Mouse (Mus musculus) kidney, postnatal 4 days (tissue): ENCODE measurements around the gene Oaz3.

Source experiments
- DNase-seq, 2 experiments: peaks; one replicate each; pipeline ENCODE4 v3.0.0; 2021; ENCODE audit warnings: mixed read lengths in 2 of 2

The Oaz3 gene

DNA sequence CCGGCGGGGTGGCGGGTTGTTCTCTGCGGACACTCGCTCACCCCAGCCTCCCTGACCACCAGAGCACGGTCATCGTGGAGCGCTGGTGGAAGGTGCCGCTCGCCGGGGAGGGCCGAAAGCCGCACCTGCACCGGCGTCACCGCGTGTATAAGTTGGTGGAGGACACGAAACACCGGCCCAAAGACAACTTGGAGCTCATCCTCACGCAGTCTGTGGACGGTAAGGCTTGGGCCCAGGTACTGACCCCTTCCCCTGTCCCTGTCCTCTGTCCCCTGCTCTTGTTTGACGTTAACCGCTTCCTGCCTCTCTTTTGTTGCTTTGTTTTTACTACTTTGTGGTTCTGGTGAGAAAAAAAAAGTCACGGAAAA lies at the start of gene Oaz3:
Oaz3 (minus strand) TSS at position 319 of the 368 bp plus-strand sequence.
- no peak for DNase-seq

- no peak for DNase-seq
Measured at GRCm38 (mm10) chr3:94487581-94487980, 43.9 kb upstream of the Oaz3 start.

DNA sequence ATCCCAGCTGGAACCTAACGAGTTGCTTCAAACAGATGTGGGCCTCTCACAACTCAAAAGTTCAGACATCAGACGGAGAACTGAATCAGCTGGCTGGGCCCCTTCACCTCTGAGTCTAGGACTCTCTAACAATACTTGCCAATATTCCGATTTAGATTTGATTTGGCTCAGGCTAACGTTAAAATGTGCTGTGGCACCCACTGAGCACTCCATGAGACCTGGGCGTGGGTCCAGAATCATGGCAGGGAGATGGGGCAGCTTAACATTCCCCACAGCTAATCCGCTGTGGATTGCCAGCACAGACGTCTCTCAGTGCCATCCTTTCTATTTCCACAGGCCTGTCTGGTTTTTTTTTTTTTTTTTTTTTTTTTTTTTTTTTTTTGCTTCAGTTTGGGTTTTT lies 42.2 kb upstream of the Oaz3 start:
- no peak for DNase-seq

DNA sequence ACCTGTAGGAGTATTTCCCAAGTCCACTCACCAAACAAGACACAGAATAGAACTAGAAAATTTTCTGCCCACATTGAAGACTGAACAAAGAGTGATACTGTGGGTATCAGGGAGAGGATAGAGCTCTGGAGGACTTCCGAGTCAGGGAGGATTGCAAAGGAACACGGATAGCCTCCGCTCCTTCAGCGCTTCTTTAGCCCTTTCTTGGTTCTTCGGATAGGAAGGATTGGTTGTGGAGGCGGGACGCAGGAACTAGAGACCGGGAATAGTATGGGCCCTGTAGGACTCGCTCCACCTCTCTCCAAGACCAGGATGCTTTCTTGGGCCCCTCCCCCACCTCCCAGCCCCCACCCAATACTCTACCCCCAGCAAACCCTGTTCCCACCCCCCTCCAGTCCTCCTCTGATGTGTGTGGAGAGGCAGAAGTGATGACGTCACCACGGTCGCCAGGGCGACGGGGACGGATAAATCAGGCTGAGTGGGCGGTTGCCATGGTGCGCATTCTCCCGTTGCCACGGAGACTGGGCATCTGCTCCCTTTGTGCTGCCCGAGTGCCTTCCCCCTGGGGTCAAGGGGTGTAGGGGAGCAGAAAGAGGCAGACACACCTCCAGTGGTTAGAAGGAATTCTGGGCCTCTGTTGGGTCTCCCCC lies 40.2 kb upstream of the Oaz3 start:
- peak; percentile 56 to 57 for DNase-seq

- DNase-seq, result no peak
Measured at GRCm38 (mm10) chr3:94482764-94483385, 39.2 kb upstream of the Oaz3 start.

- no peak for DNase-seq
Measured at GRCm38 (mm10) chr3:94481429-94481828, 37.7 kb upstream of the Oaz3 start.

- DNase-seq, result peak in 1 of 2 experiments; percentile 36
Measured at GRCm38 (mm10) chr3:94480291-94480884, 36.7 kb upstream of the Oaz3 start, which contains the start of gene Riiad1. Gene Riiad1, minus strand, starts transcription at chr3:94480341.

DNA sequence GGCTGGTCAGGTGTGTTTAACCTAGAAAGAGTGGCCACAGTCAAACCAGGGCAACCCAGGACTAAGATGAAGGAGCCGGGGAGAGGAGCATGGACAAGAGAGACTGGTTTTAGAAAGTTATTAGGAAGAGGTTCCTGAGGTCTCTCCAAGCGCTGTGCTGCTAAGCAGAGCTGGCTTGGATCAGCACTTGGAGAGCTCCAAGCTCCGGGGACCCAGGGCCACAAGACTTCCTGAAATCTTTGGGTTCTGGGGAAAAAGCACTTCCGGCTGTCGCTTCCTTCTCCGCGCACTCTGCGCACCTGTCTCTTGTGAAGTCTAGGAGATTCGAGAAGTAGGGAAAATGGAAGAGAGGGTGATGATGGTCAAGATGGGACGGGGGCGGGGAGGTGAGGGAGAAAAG lies 35.8 kb upstream of the Oaz3 start:
- peak; percentile 70 to 73 for DNase-seq

DNA sequence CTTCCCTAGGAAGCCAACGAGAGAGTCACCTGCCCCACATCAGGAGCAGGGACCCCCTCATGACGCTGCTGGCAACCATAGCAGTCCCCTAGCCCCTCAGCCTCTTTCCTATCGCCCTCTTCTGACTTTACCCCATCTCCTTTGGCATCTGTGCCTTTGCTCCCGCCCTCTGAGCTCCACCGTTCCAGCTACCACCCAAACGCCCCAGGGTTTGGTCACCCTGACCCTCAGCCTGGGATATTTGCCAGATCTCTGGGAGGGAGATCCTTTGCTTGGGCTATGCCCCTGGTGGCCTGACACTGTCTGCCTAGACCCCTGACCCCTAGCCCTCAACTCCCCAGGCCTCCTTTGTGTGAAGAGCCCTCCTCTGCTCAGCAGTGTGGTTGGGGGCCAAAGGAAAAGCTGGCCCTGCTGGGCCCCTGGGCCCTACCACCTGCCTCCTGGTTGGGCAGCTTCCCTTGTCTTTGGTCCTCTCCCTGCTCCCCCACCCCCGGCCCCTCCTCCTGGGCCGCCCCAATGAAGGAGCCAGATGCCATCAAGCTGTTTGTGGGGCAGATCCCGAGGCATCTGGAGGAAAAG lies 35.0 kb upstream of the Oaz3 start:
- DNase-seq, result no peak

DNA sequence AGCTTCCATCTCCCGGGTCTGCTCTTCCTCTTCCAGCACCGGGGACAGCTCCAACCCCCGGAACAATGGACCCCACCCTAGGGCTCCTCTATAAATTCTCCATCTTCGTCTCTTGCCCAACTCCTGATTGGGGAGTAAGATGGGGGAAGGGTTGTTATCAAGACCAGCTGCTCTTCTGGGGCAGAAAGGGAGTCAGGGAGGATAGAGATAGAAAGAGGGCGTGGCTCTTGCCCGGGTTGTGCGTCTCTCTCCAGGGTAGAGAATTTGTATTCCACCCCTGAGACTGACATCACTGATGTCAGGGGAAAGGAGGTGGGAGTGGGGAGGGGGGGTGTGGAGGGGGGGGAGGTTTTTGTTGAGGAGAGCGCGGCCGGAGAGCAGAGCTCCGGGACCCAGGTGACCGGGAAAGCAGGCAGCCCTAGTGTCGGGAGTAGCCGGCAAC lies 34.3 kb upstream of the Oaz3 start, which contains the start of gene Celf3:
Celf3 (plus strand) TSS at position 315 of the 442 bp plus-strand sequence.
- DNase-seq, result peak; percentile 55 to 62

GRCm38 (mm10) chr3:94477444-94477843 lies 33.7 kb upstream of the Oaz3 start:
- no peak for DNase-seq

DNA sequence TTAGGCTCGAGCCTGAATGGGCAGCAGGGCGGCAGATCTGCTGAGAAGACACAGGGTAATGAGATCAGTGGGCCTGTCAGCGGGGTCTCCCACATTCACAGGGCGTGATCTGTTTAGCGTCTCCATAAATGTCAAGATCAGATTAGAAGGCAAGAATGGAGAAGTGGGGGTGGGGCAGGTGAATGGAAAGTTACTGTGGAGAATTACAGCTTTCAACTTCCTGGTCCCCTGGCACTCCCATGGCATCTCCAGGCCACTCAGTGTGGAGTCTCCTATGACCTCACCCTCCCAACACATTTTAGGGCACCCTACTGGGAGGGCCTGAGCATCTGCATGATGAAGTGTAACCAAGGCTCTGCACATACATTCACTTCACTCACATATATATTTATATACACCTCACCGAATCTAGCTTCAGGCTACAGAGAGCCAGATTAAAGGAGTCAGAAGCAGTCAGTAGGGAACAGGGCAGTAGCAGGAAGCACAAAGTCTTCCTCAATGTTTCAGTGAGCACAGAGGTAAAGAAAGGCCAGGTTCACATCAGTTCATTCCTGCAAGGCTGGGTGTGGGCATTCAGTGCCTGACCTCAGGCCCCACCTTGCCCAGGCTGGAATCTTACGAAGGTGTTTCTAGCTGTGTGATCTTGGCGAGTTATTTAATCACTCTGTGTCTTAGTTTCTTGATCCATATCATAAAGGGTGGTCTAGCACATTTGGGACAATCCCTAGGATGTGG lies 32.8 kb upstream of the Oaz3 start:
- DNase-seq, result peak in 1 of 2 experiments; percentile 35

- no peak for DNase-seq
Measured at GRCm38 (mm10) chr3:94473567-94474232, 30.0 kb upstream of the Oaz3 start.

GRCm38 (mm10) chr3:94473115-94473505 lies 29.4 kb upstream of the Oaz3 start:
- no peak for DNase-seq

DNA sequence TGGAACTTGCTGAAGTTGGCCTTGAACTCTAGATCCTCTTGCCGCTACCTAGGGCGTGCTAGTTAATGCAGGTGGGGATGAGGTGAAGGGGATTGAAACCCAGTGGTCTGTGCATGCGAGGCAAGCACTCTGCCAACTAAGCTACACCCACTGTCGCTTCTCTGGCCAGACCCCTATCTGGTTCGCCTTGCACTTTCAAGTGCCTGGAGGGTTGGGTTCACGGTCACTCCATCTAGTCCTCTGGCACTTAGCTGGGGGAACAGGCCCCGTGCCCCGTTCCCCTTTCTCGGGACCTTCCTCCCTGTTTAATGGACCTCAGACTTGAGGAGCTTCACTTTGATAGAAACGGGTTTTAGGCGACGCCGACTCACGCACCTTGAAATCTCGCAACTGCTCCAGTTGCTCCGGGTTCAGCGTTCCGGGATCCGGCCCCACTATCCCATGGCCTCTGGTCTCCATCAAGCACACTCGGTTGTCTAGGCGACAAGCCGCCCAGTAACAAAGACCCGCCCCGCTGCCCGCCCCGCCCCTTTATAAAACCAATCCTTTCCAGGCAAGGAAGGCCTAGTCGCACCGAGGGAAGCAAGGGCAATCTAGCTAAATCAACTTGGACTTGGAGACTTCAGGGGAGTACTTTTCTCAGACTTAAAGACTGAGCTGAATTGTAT lies 28.9 kb upstream of the Oaz3 start:
- DNase-seq, result peak; percentile 47 to 59

GRCm38 (mm10) chr3:94468931-94469330 lies 25.2 kb upstream of the Oaz3 start:
- no peak for DNase-seq

DNA sequence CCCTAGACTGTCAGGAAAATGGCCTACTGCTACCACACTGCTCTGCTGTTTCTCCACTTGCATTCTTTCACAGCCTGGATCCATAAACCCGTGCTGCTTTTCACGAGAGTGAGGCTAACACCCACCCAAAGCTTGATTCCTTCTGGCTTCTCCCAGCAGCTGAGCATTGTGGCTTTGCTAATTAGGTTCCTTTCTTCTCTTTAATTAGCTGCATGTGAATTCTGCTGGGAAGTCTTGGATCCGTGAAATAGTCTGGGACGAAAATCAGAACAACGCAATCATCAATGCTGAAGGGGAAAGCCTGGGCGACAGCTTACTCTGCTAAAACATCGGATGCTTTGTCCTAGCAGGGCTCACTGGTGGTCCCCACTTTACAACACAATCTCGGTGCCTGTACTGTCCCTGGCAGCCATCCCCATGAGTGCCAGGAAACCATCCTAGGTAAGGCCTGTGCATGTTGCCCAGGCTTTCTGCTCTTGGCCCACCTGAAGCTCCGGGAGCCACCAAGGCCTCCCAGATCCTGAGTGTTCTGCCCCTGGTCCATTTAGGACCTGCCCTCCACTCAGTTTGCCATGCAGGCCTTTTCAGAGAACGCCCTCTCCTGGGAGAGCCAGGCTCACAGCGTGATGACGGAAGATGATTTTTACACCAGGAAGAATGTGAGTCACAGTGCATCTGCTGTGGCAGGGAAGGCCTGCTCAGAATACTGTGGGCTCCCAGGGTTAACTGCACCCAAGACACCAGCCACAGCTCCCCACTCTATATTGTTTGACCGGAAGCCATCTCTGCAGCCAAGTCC lies 22.1 kb upstream of the Oaz3 start:
- DNase-seq, result no peak

- peak in 1 of 2 experiments; percentile 13 for DNase-seq
Measured at GRCm38 (mm10) chr3:94463926-94464578, 20.3 kb upstream of the Oaz3 start.

GRCm38 (mm10) chr3:94459834-94460233 lies 16.1 kb upstream of the Oaz3 start:
- DNase-seq, result no peak

- no peak for DNase-seq
Measured at GRCm38 (mm10) chr3:94457055-94457454, 13.3 kb upstream of the Oaz3 start.
